Mouse (Mus musculus): ENCODE measurements at regions not wholly inside any gene's neighbourhood (a gene's known extent, or its start where the extent isn't known, plus 50 kb on each side); places are given as distances from the start of the nearest gene placed in this dataset.

DNA sequence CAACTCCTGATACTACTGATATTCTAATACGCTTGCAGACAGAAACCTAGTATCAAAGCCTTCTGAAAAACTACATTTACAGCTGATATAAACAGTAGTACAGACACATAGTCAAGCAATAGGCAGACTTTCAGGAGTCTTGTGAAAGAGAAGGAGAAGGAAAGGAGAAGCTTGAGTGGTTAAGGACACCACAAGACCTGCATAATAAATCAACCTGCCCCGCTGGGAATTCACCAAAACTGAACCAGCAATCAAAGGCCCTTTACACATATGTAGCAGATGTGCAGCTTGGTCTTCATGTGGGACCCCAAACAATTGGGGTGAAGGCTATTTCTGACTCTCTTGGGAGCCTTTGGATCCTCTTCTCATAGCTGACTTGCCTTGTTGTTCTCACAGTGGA, 1345.5 kb upstream of the Zeb2 start:
- Histone ChIP-seq H3K4me1 (ENCODE audit: control insufficient read depth, insufficient read depth, low read length) (peaks cover 6% of the 10 kb centered on the region; the same call in 1 of the 2 replicates), H3K27me3 (replicated peaks; ENCODE audit: control insufficient read depth, insufficient read depth, low read length) (no peaks in the 10 kb centered on the region), H3K4me2 (ENCODE audit: low read depth, low read length) (no peak overlapping the region), H3K36me3 (ENCODE audit: control insufficient read depth, insufficient read depth, low read length) (no peaks in the 10 kb centered on the region), H3K27ac (replicated peaks; ENCODE audit: low read depth, low read length) (no peak overlapping the region), H3K4me3 (ENCODE audit: low read depth, low read length) (no peak overlapping the region), H3K9ac (ENCODE audit: low read depth, low read length) (no peak overlapping the region), H3K9me3 (ENCODE audit: control insufficient read depth, low read length) (no peaks in the 10 kb centered on the region)
- WGBS, result 85% methylated on average over 2 of the region's 2 CpGs
- ATAC-seq (ENCODE audit: low read depth) (no peak), DNase-seq (ENCODE audit: low spot score) (no peak)

DNA sequence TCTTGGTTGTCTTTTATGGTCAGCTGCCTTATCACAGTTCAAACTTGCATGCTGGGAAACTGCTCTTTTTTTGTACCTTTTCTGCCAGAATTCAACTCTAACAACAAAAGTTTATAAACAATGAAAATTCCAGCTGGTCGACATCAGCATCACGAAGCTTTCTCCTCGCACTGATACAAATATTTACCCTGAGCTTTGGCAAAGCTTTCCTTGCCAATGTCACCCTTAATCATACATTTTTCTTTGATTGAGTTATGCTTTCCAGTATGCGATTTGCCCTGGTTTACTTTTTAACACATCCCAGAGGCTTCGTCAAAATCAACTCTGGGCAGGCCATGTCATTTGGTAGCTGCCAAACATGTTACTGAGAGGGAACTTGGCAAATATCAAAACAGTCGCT, 1333.5 kb upstream of the Zeb2 start:
- Histone ChIP-seq H3K4me1 (ENCODE audit: control insufficient read depth, insufficient read depth, low read length) (0 out of 2 replicates have a peak, but pooled peaks cover under 1% of the 10 kb centered on the region), H3K4me2 (ENCODE audit: low read depth, low read length) (no peak overlapping the region), H3K9ac (ENCODE audit: low read depth, low read length) (no peak overlapping the region), H3K36me3 (ENCODE audit: control insufficient read depth, insufficient read depth, low read length) (no peaks in the 10 kb centered on the region), H3K9me3 (ENCODE audit: control insufficient read depth, low read length) (no peaks in the 10 kb centered on the region), H3K27ac (replicated peaks; ENCODE audit: low read depth, low read length) (no peak overlapping the region), H3K4me3 (ENCODE audit: low read depth, low read length) (no peak overlapping the region), H3K27me3 (replicated peaks; ENCODE audit: control insufficient read depth, insufficient read depth, low read length) (no peaks in the 10 kb centered on the region)
- 49% methylated on average over 6 of the region's 6 CpGs for whole genome bisulfite sequencing
- DNase-seq (ENCODE audit: low spot score), result peak; percentile 50
- ATAC-seq (ENCODE audit: low read depth), result no peak

DNA sequence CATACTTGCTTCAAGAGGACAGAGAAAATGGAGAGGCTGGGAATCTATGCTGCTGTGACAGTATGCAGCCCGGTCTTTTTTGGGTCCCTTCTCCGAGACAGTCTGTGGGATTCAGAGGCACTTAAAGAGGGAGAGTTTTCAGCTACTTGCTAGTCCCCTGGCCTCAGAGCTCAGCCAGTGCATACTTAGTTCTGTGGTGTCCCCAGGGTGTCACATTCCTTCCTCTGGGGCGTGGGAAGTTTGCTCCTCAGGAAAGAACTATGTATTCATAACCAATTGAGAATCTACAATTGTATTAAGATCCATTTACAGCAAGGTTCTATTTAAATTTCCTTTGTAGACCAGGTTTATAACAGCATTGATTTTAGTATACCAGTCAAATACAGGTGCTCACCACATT, 1328.1 kb upstream of the Zeb2 start:
- ATAC-seq (ENCODE audit: low read depth) (no peak), DNase-seq (ENCODE audit: low spot score) (no peak)
- Histone ChIP-seq H3K4me2 (ENCODE audit: low read depth, low read length) (no peak overlapping the region), H3K9ac (ENCODE audit: low read depth, low read length) (no peak overlapping the region), H3K4me3 (ENCODE audit: low read depth, low read length) (no peak overlapping the region), H3K36me3 (ENCODE audit: control insufficient read depth, insufficient read depth, low read length) (no peaks in the 10 kb centered on the region), H3K27ac (replicated peaks; ENCODE audit: low read depth, low read length) (peak overlapping the region; percentile 3; the same call in 1 of the 2 replicates), H3K27me3 (replicated peaks; ENCODE audit: control insufficient read depth, insufficient read depth, low read length) (no peaks in the 10 kb centered on the region), H3K9me3 (ENCODE audit: control insufficient read depth, low read length) (no peaks in the 10 kb centered on the region), H3K4me1 (ENCODE audit: control insufficient read depth, insufficient read depth, low read length) (peaks cover 27% of the 10 kb centered on the region)
- WGBS, result 59% methylated on average over 3 of the region's 3 CpGs

DNA sequence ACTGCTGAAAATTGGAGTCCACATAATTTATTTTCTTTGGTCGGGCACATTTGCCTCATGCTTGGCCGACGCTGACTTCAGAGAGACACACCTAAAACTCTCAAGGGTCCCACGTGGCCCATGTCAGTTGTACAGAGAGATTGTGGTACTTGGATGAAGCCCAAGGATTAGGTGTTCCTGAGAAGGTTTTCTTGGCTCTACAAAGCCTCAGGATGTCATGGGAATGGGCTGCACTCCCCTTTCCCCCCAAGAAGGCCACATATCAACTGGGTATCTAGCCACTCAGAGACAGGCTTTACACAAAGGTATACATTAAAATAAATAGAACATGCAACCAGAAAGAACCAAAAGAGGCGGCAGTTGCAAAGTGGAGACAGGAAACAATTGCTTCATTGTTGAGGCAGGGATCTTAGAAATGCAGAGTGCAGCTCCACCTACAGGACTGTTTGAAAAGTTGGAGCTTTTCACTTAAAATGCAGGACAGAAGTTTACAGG, 1326.5 kb upstream of the Zeb2 start:
- WGBS, result under 1% methylated on average over 5 of the region's 5 CpGs

DNA sequence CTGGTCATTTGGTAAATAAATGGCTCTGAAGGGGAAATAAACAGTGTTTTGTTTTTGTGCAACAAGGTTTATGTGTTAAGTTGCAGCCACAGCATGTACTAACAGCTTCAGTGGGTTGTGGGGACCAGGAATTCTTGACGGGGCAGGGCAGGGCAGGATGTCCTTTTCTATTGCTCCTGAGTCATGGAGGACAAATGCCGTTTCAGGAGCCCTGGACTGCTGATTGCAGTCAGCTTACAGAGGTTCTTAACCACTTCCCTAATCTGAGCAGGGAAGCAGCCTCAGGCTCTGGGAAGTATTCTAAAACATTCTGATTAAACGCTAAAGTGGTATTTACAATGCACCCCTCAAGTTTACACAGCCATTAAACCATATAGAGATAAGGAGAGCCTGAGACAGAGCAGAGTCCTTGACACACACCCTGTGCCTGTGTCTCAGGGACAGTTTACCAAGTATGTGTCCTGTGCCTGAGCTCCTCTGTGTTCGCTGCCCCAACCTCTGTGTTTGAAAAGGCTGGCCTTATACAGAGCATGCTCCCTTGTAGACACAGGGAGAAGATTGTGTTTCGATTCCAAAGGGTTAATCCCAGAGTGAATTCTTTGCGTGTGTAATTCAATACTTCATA, 1326.0 kb upstream of the Zeb2 start:
- Histone ChIP-seq H3K9me3 (ENCODE audit: control insufficient read depth, low read length) (no peaks in the 10 kb centered on the region), H3K9ac (ENCODE audit: low read depth, low read length) (no peak overlapping the region), H3K4me3 (ENCODE audit: low read depth, low read length) (no peak overlapping the region), H3K4me1 (ENCODE audit: control insufficient read depth, insufficient read depth, low read length) (peaks cover 27% of the 10 kb centered on the region), H3K36me3 (ENCODE audit: control insufficient read depth, insufficient read depth, low read length) (no peaks in the 10 kb centered on the region), H3K4me2 (ENCODE audit: low read depth, low read length) (peak overlapping the region; percentile 40), H3K27me3 (replicated peaks; ENCODE audit: control insufficient read depth, insufficient read depth, low read length) (no peaks in the 10 kb centered on the region), H3K27ac (replicated peaks; ENCODE audit: low read depth, low read length) (peak overlapping the region; percentile 66)
- ATAC-seq (ENCODE audit: low read depth), result peak; percentile 87
- DNase-seq (ENCODE audit: low spot score), result peak; percentile 57
- WGBS, result 17% methylated on average over 6 of the region's 6 CpGs

More for the DNA sequence above, 1326.5 kb upstream of the Zeb2 start:
- DNase-seq (ENCODE audit: low spot score) (peak; percentile 96), ATAC-seq (ENCODE audit: low read depth) (peak; percentile 88)
- Histone ChIP-seq H3K9ac (ENCODE audit: low read depth, low read length) (no peak overlapping the region), H3K36me3 (ENCODE audit: control insufficient read depth, insufficient read depth, low read length) (no peaks in the 10 kb centered on the region), H3K27ac (replicated peaks; ENCODE audit: low read depth, low read length) (peak overlapping the region; percentile 66), H3K4me3 (ENCODE audit: low read depth, low read length) (no peak overlapping the region), H3K27me3 (replicated peaks; ENCODE audit: control insufficient read depth, insufficient read depth, low read length) (no peaks in the 10 kb centered on the region), H3K4me1 (ENCODE audit: control insufficient read depth, insufficient read depth, low read length) (peaks cover 27% of the 10 kb centered on the region), H3K9me3 (ENCODE audit: control insufficient read depth, low read length) (no peaks in the 10 kb centered on the region), H3K4me2 (ENCODE audit: low read depth, low read length) (peak overlapping the region; percentile 40)

DNA sequence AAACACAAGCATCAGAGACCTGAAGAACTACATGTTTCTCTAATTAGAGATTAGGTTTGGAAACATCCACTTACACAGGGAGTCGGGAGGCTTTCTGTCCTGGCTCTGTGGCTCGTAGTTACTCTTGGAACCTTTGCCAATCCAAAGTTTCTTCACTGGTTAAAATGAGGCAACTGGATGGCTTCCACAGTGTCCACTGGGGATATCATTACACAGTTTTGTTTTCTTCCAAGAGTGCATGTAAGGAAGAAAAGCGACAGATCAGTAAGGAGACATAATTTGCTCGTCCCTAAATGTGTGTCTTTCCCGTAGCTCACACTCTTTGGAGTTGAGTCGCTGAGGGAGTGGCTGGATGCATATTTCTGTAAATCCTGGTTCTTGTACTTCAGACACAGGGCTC, 1325.4 kb upstream of the Zeb2 start:
- H3K9ac ChIP-seq (ENCODE audit: low read depth, low read length), result no peak overlapping the region

DNA sequence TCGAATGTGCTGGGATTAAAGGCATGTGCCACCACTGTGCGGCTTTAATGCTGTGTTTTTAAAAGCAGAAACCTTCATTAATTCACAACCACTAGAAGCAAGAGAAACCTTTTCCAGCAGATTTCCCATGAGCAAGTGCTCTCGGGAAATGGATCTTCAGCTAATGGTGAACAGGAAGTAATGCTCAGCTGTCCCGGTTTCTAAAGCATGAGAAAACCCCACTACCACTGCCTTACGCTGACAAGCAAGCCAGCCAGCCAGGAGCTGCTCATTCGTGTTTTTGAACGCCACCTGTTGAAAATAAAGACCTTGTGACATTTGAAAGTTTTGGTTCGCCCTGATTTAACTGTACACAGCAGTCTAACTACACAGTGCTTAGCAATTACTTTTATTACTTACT, 1324.7 kb upstream of the Zeb2 start:
- no peak overlapping the region for H3K27ac ChIP-seq (replicated peaks; ENCODE audit: low read depth, low read length)
- no peak overlapping the region for H3K4me2 ChIP-seq (ENCODE audit: low read depth, low read length)
- no peaks in the 10 kb centered on the region for H3K27me3 ChIP-seq (replicated peaks; ENCODE audit: control insufficient read depth, insufficient read depth, low read length)
- ATAC-seq (ENCODE audit: low read depth) (no peak), DNase-seq (ENCODE audit: low spot score) (peak; percentile 20)
- H3K4me1 ChIP-seq (ENCODE audit: control insufficient read depth, insufficient read depth, low read length), result peaks cover 27% of the 10 kb centered on the region
- no peak overlapping the region for H3K4me3 ChIP-seq (ENCODE audit: low read depth, low read length)
- no peaks in the 10 kb centered on the region for H3K9me3 ChIP-seq (ENCODE audit: control insufficient read depth, low read length)
- no peak overlapping the region for H3K9ac ChIP-seq (ENCODE audit: low read depth, low read length)
- H3K36me3 ChIP-seq (ENCODE audit: control insufficient read depth, insufficient read depth, low read length), result no peaks in the 10 kb centered on the region
- 68% methylated on average over 8 of the region's 8 CpGs for WGBS

More for the DNA sequence above, 1325.4 kb upstream of the Zeb2 start:
- Histone ChIP-seq H3K4me1 (ENCODE audit: control insufficient read depth, insufficient read depth, low read length) (peaks cover 27% of the 10 kb centered on the region), H3K4me2 (ENCODE audit: low read depth, low read length) (peak overlapping the region; percentile 40; the same call in 1 of the 2 replicates), H3K27ac (replicated peaks; ENCODE audit: low read depth, low read length) (peak overlapping the region; percentile 66), H3K9me3 (ENCODE audit: control insufficient read depth, low read length) (no peaks in the 10 kb centered on the region), H3K4me3 (ENCODE audit: low read depth, low read length) (no peak overlapping the region), H3K27me3 (replicated peaks; ENCODE audit: control insufficient read depth, insufficient read depth, low read length) (no peaks in the 10 kb centered on the region), H3K36me3 (ENCODE audit: control insufficient read depth, insufficient read depth, low read length) (no peaks in the 10 kb centered on the region)
- DNase-seq (ENCODE audit: low spot score) (peak; percentile 67), ATAC-seq (ENCODE audit: low read depth) (no peak)
- WGBS, result 22% methylated on average over 6 of the region's 6 CpGs

DNA sequence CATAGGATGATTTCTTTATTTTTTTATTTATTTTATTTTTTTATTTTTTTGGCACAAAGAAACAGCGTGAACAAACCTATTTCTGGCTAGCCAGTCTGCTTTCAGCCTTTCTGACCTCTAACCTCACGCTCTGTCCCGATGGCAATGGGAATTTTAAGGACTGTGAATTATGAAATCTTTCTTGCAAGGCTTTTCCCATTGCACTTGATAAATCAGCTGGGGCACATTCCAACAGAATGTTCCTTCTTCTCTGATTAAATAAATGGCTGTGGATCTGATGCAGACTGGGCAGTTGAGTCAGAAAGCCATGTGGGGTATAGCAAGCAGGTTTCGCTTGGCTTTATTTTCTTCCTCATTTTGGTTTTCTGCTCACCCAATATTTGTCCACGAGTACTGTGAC, 1324.2 kb upstream of the Zeb2 start:
- Histone ChIP-seq H3K9me3 (ENCODE audit: control insufficient read depth, low read length) (no peaks in the 10 kb centered on the region), H3K4me3 (ENCODE audit: low read depth, low read length) (no peak overlapping the region), H3K4me2 (ENCODE audit: low read depth, low read length) (no peak overlapping the region), H3K9ac (ENCODE audit: low read depth, low read length) (no peak overlapping the region), H3K27ac (replicated peaks; ENCODE audit: low read depth, low read length) (no peak overlapping the region), H3K27me3 (replicated peaks; ENCODE audit: control insufficient read depth, insufficient read depth, low read length) (no peaks in the 10 kb centered on the region), H3K36me3 (ENCODE audit: control insufficient read depth, insufficient read depth, low read length) (no peaks in the 10 kb centered on the region), H3K4me1 (ENCODE audit: control insufficient read depth, insufficient read depth, low read length) (peaks cover 27% of the 10 kb centered on the region)
- 94% methylated on average over 5 of the region's 5 CpGs for WGBS
- ATAC-seq (ENCODE audit: low read depth), result no peak
- DNase-seq (ENCODE audit: low spot score), result no peak

DNA sequence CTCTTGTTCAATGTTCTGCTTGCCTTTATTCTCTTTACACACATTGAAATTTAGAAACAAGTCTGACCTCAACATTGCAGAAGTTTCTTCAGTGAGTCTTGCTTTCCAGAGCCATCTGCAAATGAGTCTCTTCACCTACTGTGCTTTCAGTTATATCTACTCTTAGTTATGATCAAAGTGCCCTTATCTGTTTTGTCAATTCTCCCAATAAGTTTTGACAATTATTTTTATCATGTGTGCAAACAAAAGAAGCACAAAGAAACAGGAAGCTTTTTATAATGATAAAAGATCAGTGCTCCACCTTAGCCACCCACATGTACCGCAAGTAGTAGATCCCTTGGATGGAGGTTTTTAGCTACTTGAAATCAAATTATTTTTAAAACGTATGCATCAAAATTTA, 1322.8 kb upstream of the Zeb2 start:
- H3K27me3 ChIP-seq (replicated peaks; ENCODE audit: control insufficient read depth, insufficient read depth, low read length), result no peaks in the 10 kb centered on the region
- WGBS, result 58% methylated on average over 2 of the region's 2 CpGs
- no peaks in the 10 kb centered on the region for H3K9me3 ChIP-seq (ENCODE audit: control insufficient read depth, low read length)
- ATAC-seq (ENCODE audit: low read depth), result no peak
- no peaks in the 10 kb centered on the region for H3K36me3 ChIP-seq (ENCODE audit: control insufficient read depth, insufficient read depth, low read length)
- peaks cover 20% of the 10 kb centered on the region for H3K4me1 ChIP-seq (ENCODE audit: control insufficient read depth, insufficient read depth, low read length)
- DNase-seq (ENCODE audit: low spot score), result no peak
- H3K9ac ChIP-seq (ENCODE audit: low read depth, low read length), result no peak overlapping the region
- no peak overlapping the region for H3K4me3 ChIP-seq (ENCODE audit: low read depth, low read length)
- H3K4me2 ChIP-seq (ENCODE audit: low read depth, low read length), result no peak overlapping the region
- no peak overlapping the region for H3K27ac ChIP-seq (replicated peaks; ENCODE audit: low read depth, low read length)
